Mouse (Mus musculus): ENCODE measurements around the gene Brsk1. TPM values are rescaled to one million over a fixed set of nuclear protein-coding genes. Genes with fewer than 3 reads are reported as not detected.

Brsk1 gene
- total RNA-seq, 2 experiments from 2014 or later = 0.50 to 0.64 TPM

Other genes with a start within 250 kb of the Brsk1 start
- gene Rdh13, start 245.0 kb upstream of the Brsk1 start, total RNA-seq (2021) = 10 to 100 TPM; 12.6 to 15.4 TPM
- gene Eps8l1, start 229.9 kb upstream of the Brsk1 start, total RNA-seq (2021) = 1 to 10 TPM; 1.9 to 3.5 TPM
- gene Ppp1r12c, start 188.9 kb upstream of the Brsk1 start, total RNA-seq (2021) = 10 to 100 TPM; 15.5 to 19.0 TPM
- gene Tnnt1, start 174.2 kb upstream of the Brsk1 start, total RNA-seq (2021) = 100 to 1,000 TPM; 656 to 752 TPM
- gene Tnni3, start 166.4 kb upstream of the Brsk1 start, total RNA-seq (2021) = not detected
- not detected for gene Dnaaf3, start 158.2 kb upstream of the Brsk1 start, total RNA-seq (2021)
- not detected for gene Syt5, start 143.1 kb upstream of the Brsk1 start, total RNA-seq (2021)
- not detected for gene Ptprh, start 86.6 kb upstream of the Brsk1 start, total RNA-seq (2021)
- gene Tmem86b, start 59.2 kb upstream of the Brsk1 start, total RNA-seq (2021) = 1 to 10 TPM; 2.3 to 2.6 TPM
- gene Ppp6r1, start 31.6 kb upstream of the Brsk1 start, total RNA-seq (2021) = 10 to 100 TPM; 45.8 to 46.6 TPM
- 10 to 100 TPM; 22.1 to 23.9 TPM for gene Hspbp1, start 5.5 kb upstream of the Brsk1 start, total RNA-seq (2021)
- not detected for gene Tmem150b, start 34.6 kb downstream of the Brsk1 start, total RNA-seq (2021)
- gene Kmt5c, start 49.5 kb downstream of the Brsk1 start, total RNA-seq (2021) = 1 to 10 TPM; 5.5 to 5.6 TPM
- 1 to 10 TPM in 1 of 2 experiments, under 1 TPM in 1; 0.87 to 1.3 TPM for gene Cox6b2, start 62.5 kb downstream of the Brsk1 start, total RNA-seq (2021)
- gene Fam71e2, start 80.7 kb downstream of the Brsk1 start, total RNA-seq (2021) = not detected
- under 1 TPM in 1 of 2 experiments, not detected in 1; 0.14 TPM for gene Il11, start 92.3 kb downstream of the Brsk1 start, total RNA-seq (2021)
- gene Tmem190, start 92.3 kb downstream of the Brsk1 start, total RNA-seq (2021) = not detected
- 10 to 100 TPM in 1 of 2 experiments, 1 to 10 TPM in 1; 7.1 to 10.0 TPM for gene Tmem238, start 99.1 kb downstream of the Brsk1 start, total RNA-seq (2021)
- gene Rpl28, start 102.3 kb downstream of the Brsk1 start, total RNA-seq (2021) = 100 to 1,000 TPM; 582 to 601 TPM
- 10 to 100 TPM; 84.1 to 86.9 TPM for gene Ube2s, start 122.0 kb downstream of the Brsk1 start, total RNA-seq (2021)
- gene Shisa7, start 154.1 kb downstream of the Brsk1 start, total RNA-seq (2021) = not detected
- gene Isoc2b, start 179.7 kb downstream of the Brsk1 start, total RNA-seq (2021) = 1 to 10 TPM; 6.0 to 8.2 TPM
- 10 to 100 TPM; 26.9 to 32.6 TPM for gene Isoc2a, start 186.5 kb downstream of the Brsk1 start, total RNA-seq (2021)
- gene Gm36210, start 215.9 kb downstream of the Brsk1 start, total RNA-seq (2021) = under 1 TPM; 0.18 to 0.64 TPM
- 1 to 10 TPM; 8.7 to 8.9 TPM for gene Zfp628, start 224.6 kb downstream of the Brsk1 start, total RNA-seq (2021)
- gene Nat14, start 231.4 kb downstream of the Brsk1 start, total RNA-seq (2021) = 1 to 10 TPM; 3.2 to 4.6 TPM
- gene Ssc5d, start 235.2 kb downstream of the Brsk1 start, total RNA-seq (2021) = 1 to 10 TPM; 3.9 to 4.7 TPM